Mouse (Mus musculus) olfactory bulb, adult 2 months (tissue): ENCODE measurements around the gene Tmprss7.

ENCODE experiments used
- CTCF ChIP-seq: fragments of 200-500 bp; IDR thresholded peaks from 2 replicates; pipeline ENCODE4 v1.5.1; 2012; ENCODE audit warnings: low read depth, mild to moderate bottlenecking, low read length, moderate library complexity; ENCODE audit not compliant: insufficient read depth
- POLR2A ChIP-seq: fragments of 200-500 bp; IDR thresholded peaks from 2 replicates; pipeline ENCODE4 v1.6.1; 2012; ENCODE audit warnings: mild to moderate bottlenecking, low read depth, low read length, moderate library complexity; ENCODE audit not compliant: insufficient read depth

DNA sequence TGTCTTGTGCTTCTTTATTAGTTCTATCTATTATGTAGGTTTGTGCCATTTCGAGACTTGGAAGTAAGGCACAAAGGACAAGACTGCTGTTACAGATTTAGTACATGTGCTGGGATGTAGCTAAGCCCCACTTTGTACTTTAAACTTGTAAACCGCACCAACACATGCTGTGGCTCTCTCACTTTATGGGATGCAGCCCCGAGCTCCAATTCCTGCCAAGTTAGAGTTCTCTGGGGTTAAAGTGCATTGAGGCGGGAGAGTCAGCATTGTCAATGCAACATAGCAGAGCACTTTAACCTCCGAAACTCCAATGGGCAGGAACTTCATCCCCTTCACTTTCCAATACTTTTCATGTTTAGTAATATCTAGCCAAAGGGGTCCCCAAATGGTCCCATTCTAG, 35.7 kb upstream of the Tmprss7 start:
- TF ChIP-seq CTCF (no peak), POLR2A (no peak)
